Mouse (Mus musculus): ENCODE measurements around the gene Klf12.

Gene Klf12

DNA sequence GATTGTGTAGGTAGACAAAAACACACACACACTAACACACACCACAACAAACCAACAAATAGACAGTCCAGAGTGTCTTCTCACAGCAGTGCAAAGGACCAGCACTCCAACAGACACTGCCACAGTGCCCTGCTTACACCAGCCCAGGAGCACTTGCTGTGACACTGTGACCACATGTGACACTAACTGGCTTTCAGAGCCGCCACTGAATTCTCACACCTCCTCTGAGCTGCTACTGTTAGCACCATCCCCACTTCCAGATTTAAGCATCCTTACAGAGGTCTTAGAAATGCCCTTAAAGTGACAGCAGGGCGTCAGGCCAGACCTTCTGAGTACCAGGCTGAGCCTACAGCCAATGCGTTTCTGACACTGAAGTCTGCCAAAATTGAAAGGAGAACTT lies 48.7 kb downstream of the Klf12 start:
- no peak for DNase-seq (ENCODE audit: low read depth, low spot score)

GRCm38 (mm10) chr14:100231384-100231783 lies 53.1 kb downstream of the Klf12 start:
- DNase-seq (ENCODE audit: low read depth, low spot score), result no peak

DNA sequence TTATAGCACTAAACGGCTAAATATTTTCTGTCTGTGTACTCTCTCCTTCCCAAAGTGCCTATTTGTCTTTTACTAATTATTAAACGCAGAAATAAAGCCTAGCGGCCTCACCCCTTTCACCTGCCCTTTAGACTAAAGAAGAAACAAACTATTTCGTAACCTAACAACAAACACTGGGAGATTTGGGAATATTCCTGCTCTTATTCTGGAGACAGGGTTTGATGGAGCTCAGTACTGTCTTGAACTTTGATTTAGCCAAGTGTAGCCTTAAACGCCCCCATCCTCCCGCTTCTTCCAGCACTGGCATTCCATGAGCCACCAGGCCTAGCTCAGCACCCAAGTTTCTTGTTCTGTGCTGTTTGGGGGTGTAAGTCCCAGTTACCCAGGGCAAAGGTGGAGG lies 56.4 kb downstream of the Klf12 start:
- DNase-seq (ENCODE audit: low read depth, low spot score), result no peak

- no peak for DNase-seq (ENCODE audit: low read depth, low spot score)
Observed at GRCm38 (mm10) chr14:100227717-100228116, 56.8 kb downstream of the Klf12 start.

- no peak for DNase-seq (ENCODE audit: low read depth, low spot score)
Observed at GRCm38 (mm10) chr14:100224151-100224550, 60.3 kb downstream of the Klf12 start.

DNA sequence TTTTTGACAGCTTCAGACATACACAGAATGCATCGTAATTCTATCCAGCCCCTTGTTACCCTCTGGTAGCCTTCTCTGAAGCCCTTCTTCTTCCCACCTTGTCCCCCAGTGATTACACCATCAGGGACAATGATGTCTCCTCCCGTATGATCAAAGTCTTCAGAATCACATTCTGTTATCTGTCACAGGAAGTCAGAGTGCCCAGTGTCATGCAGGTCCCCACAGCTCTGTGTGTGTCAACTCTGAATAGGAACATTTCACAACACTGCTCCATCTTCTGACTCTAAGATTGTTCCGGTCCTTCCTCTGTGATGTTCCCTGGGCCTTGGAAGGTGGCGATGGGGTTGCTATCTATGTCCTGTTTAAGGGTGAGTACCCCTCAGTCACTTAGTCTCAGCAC lies 62.2 kb downstream of the Klf12 start:
- no peak for DNase-seq (ENCODE audit: low read depth, low spot score)

DNA sequence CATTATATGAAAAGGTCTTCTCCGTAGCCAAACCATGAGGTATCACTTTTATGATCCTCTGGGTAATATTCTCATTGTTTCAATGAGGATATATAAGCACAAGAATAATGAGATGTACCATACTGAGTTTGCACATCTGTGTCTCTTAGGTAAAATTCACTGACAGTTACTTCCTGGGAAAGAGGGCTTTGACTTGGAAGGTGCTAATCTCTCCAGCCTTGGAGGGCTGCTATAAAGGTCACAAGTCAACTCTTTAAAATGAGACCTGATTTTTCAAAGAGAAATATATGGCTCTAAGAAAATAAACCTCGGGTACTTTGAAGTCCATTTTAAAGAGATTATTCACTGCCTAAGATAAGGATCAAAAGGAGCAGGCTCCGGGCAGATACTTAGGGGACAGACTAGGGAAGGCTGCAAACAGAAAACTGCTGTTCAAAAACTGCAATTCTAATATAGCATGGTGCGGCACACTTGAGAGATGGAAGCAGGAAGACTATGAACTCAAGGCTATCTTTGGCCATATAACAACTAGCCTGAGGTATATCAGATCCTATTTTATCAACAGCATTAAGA lies 69.2 kb downstream of the Klf12 start:
- no peak for DNase-seq (ENCODE audit: low read depth, low spot score)

DNA sequence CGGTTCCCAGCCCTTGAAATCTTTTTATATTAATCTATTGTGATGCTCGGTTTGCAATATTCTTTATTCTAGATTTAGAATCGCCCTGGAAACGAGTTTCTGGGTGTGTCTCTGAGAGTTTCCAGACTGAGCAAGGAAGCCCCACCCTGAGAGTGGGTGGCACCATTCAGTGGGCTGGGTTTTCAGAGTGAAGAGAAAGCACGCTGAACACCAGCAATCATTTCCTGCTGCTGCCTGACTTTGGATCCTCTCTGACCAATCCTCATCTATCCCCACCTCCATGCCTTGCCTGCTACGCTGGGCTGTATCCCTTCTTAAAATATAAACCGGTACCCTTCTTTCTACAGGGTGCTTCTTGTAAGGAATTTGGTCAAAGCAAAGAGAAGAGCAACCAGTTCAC lies 71.4 kb downstream of the Klf12 start:
- DNase-seq (ENCODE audit: low read depth, low spot score), result no peak

DNA sequence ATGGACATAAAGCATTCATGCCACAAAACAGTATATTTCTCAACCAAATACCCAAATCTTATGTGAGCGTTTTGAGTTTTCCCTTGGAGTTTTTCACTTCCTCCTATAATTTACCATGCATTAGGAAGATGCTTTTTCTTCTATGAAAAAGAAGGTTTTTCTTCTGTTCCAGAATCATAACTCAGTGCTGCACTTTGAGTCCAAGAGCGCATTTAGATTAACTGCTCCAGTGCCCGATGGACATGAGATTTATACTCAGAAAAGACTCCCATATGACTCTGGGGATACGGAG lies 72.7 kb downstream of the Klf12 start:
- no peak for DNase-seq (ENCODE audit: low read depth, low spot score)

- no peak for DNase-seq (ENCODE audit: low read depth, low spot score)
Observed at GRCm38 (mm10) chr14:100211036-100211825, 73.2 kb downstream of the Klf12 start.

GRCm38 (mm10) chr14:100209814-100210419 lies 74.6 kb downstream of the Klf12 start:
- DNase-seq (ENCODE audit: low read depth, low spot score), result no peak

- DNase-seq (ENCODE audit: low read depth, low spot score), result no peak
Observed at GRCm38 (mm10) chr14:100207081-100207480, 77.4 kb downstream of the Klf12 start.

DNA sequence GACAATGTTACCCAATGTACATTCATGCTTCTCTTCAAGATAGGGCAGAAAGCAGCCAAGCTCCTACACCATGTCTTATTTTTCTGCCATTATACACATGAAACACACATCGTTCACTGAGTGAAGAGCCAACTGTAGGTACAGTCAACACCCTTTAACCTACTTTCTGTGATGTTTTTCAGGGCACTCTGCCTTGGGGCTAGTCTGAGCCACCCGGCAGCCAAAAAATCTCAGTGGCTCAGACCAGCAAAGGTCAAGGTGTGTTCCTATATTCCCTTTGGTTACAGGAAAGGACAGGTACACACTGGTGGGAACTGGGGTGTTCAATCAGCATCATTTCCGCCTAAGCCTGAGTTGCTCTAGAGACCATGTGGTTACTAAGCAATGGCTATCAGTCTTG lies 78.3 kb downstream of the Klf12 start:
- DNase-seq (ENCODE audit: low read depth, low spot score), result no peak

DNA sequence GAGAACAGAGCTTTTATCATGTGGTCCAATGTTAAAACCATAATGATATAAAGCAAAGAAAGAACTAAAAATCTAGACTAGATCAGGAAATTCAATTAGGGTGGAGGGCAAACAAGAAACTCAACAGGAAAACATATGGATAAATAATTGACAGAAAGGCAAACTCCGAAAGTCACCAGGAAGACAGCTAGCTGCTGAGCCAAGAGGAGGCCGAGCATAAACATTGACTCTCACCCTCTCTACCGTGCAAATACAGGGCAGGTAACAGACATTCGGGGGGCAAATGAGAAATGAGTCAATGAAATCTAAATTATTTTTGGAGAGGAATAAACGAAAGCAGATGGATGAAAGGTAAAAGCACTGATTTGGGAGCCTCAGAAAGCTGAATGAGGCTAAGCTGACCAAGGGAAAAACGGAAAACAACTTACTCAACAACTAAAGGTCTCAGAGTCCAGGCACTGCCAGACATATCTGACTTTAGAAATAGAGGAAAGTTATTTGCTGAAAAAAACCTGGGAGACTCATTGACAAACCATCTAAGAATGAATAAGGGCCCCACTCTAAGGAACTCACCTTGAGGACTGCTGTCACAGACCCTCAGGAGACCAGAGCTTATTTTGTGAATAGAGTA lies 84.3 kb downstream of the Klf12 start:
- DNase-seq (ENCODE audit: low read depth, low spot score), result no peak

DNA sequence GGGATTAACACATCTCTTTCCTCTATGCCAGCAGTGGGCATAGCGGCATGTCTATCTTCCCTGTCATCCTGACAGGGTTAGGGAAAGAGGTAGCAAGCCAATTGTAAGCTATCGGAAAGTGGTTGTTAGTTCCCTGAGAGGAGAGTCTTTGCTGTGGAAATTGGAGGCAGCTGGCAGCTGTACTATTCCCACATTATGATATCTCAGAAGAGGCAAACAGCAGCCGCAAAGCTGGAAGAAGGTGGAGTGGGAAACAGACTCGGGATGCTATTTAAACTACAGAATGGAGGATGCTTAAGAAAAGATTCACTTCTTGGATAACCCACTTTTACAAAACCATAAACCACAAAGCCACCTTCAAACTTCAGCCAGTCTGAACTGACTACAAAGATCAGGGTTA lies 85.8 kb downstream of the Klf12 start:
- DNase-seq (ENCODE audit: low read depth, low spot score), result no peak

GRCm38 (mm10) chr14:100197199-100197598 lies 87.3 kb downstream of the Klf12 start:
- DNase-seq (ENCODE audit: low read depth, low spot score), result no peak

DNA sequence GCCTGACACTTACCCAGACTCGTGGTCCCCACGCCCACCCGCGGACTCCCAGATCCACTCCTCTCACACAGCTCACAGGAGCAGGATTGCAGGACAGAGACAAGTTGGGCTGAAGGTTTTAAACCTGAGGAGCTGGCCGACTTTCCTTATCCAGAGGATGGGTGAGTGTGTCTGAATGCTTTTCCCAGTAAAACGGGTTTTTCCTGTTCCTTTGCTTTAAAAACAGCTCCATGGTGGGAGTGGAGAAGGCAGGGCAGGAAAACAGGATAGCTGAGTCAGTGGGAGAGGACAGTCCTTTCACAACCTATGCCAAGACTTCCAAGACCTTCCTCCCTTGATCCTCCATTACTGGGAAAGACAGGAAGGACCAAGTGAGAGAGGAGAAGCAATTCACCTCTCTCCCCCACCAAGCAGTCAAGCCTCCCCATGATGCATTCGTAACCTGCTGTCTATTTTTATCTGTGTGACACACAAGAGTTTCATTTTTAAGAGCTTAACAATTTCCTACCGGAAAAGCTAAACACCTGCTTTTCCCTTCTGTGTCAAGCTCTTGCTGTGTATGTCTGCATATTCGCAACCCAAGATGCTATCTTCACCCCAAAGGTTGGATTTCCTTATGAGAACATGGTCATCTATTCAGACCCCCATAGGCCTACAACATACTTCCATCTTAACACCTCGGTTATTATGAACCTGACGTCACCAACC lies 94.8 kb downstream of the Klf12 start:
- DNase-seq (ENCODE audit: low read depth, low spot score), result no peak

- no peak for DNase-seq (ENCODE audit: low read depth, low spot score)
Observed at GRCm38 (mm10) chr14:100187372-100187771, 97.1 kb downstream of the Klf12 start.

DNA sequence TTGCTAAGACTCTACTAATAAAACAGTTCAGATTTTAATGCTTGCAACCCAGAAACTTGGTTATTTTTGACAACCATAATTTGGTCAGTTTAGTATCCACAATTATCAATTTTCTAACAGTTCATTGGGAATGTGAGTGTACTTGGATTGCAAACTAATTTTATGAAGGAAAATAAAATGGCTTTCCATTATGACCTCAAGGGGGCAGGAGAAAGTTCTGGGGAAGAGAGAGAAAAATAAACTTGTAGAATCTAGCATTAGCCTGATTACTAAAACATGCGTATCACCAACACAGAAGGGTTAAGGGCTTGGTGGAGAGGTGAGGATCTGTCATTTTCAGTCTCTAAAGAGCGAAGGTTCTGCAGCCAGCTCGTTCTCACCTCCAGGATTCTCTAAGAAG lies 106.7 kb downstream of the Klf12 start:
- DNase-seq (ENCODE audit: low read depth, low spot score), result no peak

DNA sequence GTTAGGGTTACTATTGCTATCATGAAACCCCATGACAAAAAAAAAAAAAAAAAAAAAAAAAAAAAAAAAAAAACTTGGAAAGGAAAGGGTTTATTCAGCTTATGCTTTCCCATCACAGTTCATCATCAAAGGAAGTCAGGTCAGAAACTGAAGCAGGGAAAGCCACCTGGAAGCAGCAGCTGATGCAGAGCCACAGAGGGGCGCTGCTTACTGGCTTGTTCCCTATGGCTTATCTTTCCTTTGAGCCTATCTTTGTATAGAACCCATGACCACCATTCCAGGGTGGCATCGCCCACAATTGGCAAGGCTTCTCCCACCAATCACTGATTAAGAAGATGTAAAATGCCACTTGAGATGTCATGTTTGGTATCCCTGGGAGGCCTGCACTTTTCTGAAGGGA lies 119.4 kb downstream of the Klf12 start:
- DNase-seq (ENCODE audit: low read depth, low spot score), result no peak

- no peak for DNase-seq (ENCODE audit: low read depth, low spot score)
Observed at GRCm38 (mm10) chr14:100156639-100157038, 127.8 kb downstream of the Klf12 start.

DNA sequence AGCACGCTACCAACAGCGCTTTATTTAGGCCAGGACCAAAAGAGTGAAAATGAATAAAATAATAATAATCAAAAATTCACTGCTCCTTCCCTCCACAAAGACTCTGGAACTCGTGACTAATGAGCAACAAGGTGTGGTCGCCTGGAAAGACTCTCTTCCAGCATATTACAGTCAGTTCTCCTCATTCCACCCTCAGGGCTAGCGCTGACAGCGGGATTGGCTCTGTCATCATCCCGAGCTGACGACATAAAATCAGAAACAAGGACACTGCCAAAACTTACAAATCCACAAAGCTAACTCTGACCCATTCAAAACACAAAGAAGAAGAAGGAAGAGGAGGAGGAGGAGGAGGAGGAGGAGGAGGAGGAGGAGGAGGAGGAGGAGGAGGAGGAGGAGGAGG lies 136.8 kb downstream of the Klf12 start:
- no peak for DNase-seq (ENCODE audit: low read depth, low spot score)
